In the genomic region with DNA sequence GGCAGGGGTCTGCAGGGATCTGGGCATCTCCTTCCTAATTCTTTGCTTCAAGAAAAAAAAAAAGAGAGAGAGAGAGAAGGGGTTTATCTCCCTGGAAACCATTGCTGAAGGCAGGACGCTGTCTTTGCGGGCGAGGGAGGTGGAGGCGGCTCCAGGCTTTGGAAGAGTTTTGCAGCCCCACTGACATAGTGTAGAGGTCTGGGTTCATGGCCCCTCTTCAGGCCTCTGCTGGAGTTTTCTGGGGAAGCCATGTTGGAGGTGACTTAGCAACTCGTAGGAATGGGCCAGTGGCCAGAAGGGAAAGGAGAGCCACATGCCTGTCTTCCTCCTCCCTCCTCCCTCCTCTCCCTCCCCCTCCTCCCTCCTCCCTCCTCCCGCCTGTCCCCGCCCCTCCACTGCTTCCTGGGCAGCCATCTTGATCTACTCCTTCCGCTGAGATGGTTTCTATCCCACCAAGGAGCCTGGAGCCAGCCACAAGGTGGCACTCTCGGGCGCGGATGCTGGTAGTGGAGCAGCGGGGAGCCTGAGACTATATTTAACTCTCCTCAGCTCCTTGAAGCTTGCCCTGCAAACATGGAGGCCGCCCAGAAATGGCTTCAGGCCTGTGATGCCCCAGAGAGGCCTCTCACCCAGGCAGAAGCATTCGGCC, we compare ENCODE assay signal across 8 mouse cellular contexts. TPM values are rescaled to one million over a fixed set of nuclear protein-coding genes. Genes with fewer than 3 reads are reported as not detected.
DNase-seq lines count a peak whose midpoint lies in the region; ATAC-seq and TF ChIP-seq lines count a peak whose summit lies in the region.

No protein-coding gene starts in this region.

- H3K27ac ChIP-seq in forebrain, embryonic 12.5 days, result peak overlapping the region; percentile 59; the same call in 1 of the 2 replicates
- peak overlapping the region; percentile 49 for H3K27ac ChIP-seq in heart, postnatal 0 days (ENCODE audit: low read depth)
- H3K27ac ChIP-seq in liver, embryonic 14.5 days, result no peak overlapping the region
- H3K27ac ChIP-seq in neural tube, embryonic 13.5 days (replicated peaks), result no peak overlapping the region

- no peaks in the 10 kb centered on the region for H3K36me3 ChIP-seq in forebrain, embryonic 12.5 days (replicated peaks)
- no peaks in the 10 kb centered on the region for H3K36me3 ChIP-seq in heart, postnatal 0 days (replicated peaks; ENCODE audit: control insufficient read depth, insufficient read depth, low read length)
- no peaks in the 10 kb centered on the region for H3K36me3 ChIP-seq in liver, embryonic 14.5 days (replicated peaks; ENCODE audit: control insufficient read depth, insufficient read depth, low read depth)
- no peaks in the 10 kb centered on the region for H3K36me3 ChIP-seq in neural tube, embryonic 13.5 days

- H3K9ac ChIP-seq in forebrain, embryonic 12.5 days, result no peak overlapping the region
- H3K9ac ChIP-seq in heart, postnatal 0 days (replicated peaks; ENCODE audit: low read depth, low read length), result no peak overlapping the region
- H3K9ac ChIP-seq in liver, embryonic 14.5 days (replicated peaks), result no peak overlapping the region
- no peak overlapping the region for H3K9ac ChIP-seq in neural tube, embryonic 13.5 days

- H3K4me1 ChIP-seq in forebrain, embryonic 12.5 days, result peaks cover 26% of the 10 kb centered on the region
- H3K4me1 ChIP-seq in heart, postnatal 0 days (ENCODE audit: control insufficient read depth, insufficient read depth), result peaks cover 6% of the 10 kb centered on the region; the same call in 1 of the 2 replicates
- no peaks in the 10 kb centered on the region for H3K4me1 ChIP-seq in liver, embryonic 14.5 days (replicated peaks; ENCODE audit: control insufficient read depth in 2 of 2, insufficient read depth in 2 of 2, low read length in 1 of 2)
- peaks cover 11% of the 10 kb centered on the region for H3K4me1 ChIP-seq in neural tube, embryonic 13.5 days (replicated peaks)

- no peak overlapping the region; the same call in 1 of the 2 replicates for H3K4me3 ChIP-seq in forebrain, embryonic 12.5 days (replicated peaks)
- no peak overlapping the region for H3K4me3 ChIP-seq in heart, postnatal 0 days (ENCODE audit: low read depth, low read length)
- H3K4me3 ChIP-seq in liver, embryonic 14.5 days (ENCODE audit: insufficient read depth in 1 of 2, low read depth in 2 of 2, low read length in 2 of 2), result no peak overlapping the region
- no peak overlapping the region for H3K4me3 ChIP-seq in neural tube, embryonic 13.5 days

- DNase-seq in c-Kit-positive CD71-positive TER-119-negative erythroid progenitor cells, embryonic 14.5 days (ENCODE audit: low read depth), result peak; percentile 79
- DNase-seq in heart, postnatal 0 days (ENCODE audit: low spot score), result peak; percentile 94
- peak; percentile 91 to 96 for DNase-seq in kidney, postnatal 36 days
- DNase-seq in liver, embryonic 14.5 days (ENCODE audit: low read depth in 3 of 3, low spot score in 3 of 3), result peak; percentile 60 to 69 (median 64)
- peak; percentile 74 for DNase-seq in telencephalon, adult 2 months (ENCODE audit: low read depth, low spot score)

- H3K27me3 ChIP-seq in forebrain, embryonic 12.5 days, result no peaks in the 10 kb centered on the region; the same call in 1 of the 2 replicates
- no peaks in the 10 kb centered on the region for H3K27me3 ChIP-seq in heart, postnatal 0 days (ENCODE audit: control insufficient read depth, insufficient read depth, low read length)
- H3K27me3 ChIP-seq in liver, embryonic 14.5 days (ENCODE audit: control insufficient read depth, insufficient read depth, low read length), result no peaks in the 10 kb centered on the region
- no peaks in the 10 kb centered on the region for H3K27me3 ChIP-seq in neural tube, embryonic 13.5 days

- H3K4me2 ChIP-seq in forebrain, embryonic 12.5 days, result peak overlapping the region; percentile 22; the same call in 1 of the 2 replicates
- H3K4me2 ChIP-seq in heart, postnatal 0 days (ENCODE audit: low read depth, low read length), result no peak overlapping the region
- H3K4me2 ChIP-seq in liver, embryonic 14.5 days (ENCODE audit: low read depth), result no peak overlapping the region
- H3K4me2 ChIP-seq in neural tube, embryonic 13.5 days, result no peak overlapping the region

- ATAC-seq in CD4-positive, CD25-positive, alpha-beta regulatory T cell, adult 4 months, result peak; percentile 60
- ATAC-seq in forebrain, embryonic 12.5 days (ENCODE audit: low FRiP score), result peak; percentile 82
- ATAC-seq in heart, postnatal 0 days (ENCODE audit: insufficient read depth, low read depth), result peak; percentile 88
- peak; percentile 82 for ATAC-seq in liver, embryonic 14.5 days (ENCODE audit: insufficient read depth)
- ATAC-seq in neural tube, embryonic 13.5 days (ENCODE audit: low read depth), result peak; percentile 73

- peak; percentile 82 for TF ChIP-seq CTCF in heart, postnatal 0 days (IDR thresholded peaks at IDR 0.05; ENCODE audit: low read depth)
- TF ChIP-seq CTCF in liver, embryonic 14.5 days (IDR thresholded peaks at IDR 0.05; ENCODE audit: low read depth), result peak; percentile 86

- no peaks in the 10 kb centered on the region for H3K9me3 ChIP-seq in forebrain, embryonic 12.5 days
- no peaks in the 10 kb centered on the region for H3K9me3 ChIP-seq in heart, postnatal 0 days (replicated peaks; ENCODE audit: control insufficient read depth, low read length)
- H3K9me3 ChIP-seq in liver, embryonic 14.5 days (ENCODE audit: control insufficient read depth, low read length), result no peaks in the 10 kb centered on the region
- no peaks in the 10 kb centered on the region for H3K9me3 ChIP-seq in neural tube, embryonic 13.5 days

- peak; percentile 14; the same call in 1 of the 2 replicates for TF ChIP-seq EP300 in heart, postnatal 0 days (IDR thresholded peaks at IDR 0.05; ENCODE audit: low read depth)
- no peak for TF ChIP-seq EP300 in liver, embryonic 14.5 days (IDR thresholded peaks at IDR 0.05; ENCODE audit: low read depth)

- WGBS in forebrain, embryonic 12.5 days, result 17% methylated on average over 14 of the region's 14 CpGs
- WGBS in heart, postnatal 0 days, result 19% methylated on average over 14 of the region's 14 CpGs
- WGBS in liver, embryonic 14.5 days (ENCODE audit: insufficient replicate concordance), result 36% methylated on average over 13 of the region's 14 CpGs
- 34% methylated on average over 14 of the region's 14 CpGs for WGBS in neural tube, embryonic 13.5 days

RNA-seq across cellular contexts. Expression of a gene that starts 47.5 kb away (rescaled TPM):
- polyA plus RNA-seq in CD4-positive, CD25-positive, alpha-beta regulatory T cell, adult 4 months (2017; shearing (Covaris generic)), result 1 to 10 TPM in 1 of 2 experiments, under 1 TPM in 1; 0.23 to 1.2 TPM
- polyA plus RNA-seq in forebrain, embryonic 12.5 days (2016; fragmentation: Nextera tagmentation; extraction: Ambion mirVana), result 11.4 and 13.5 TPM in 2 replicates
- 4.4 and 6.5 TPM in 2 replicates for total RNA-seq in heart, postnatal 0 days (2014; rRNA removed; ENCODE audit: low replicate concordance)
- polyA plus RNA-seq in heart, postnatal 0 days (2015; fragmentation: Nextera tagmentation; extraction: Ambion mirVana), result 3.3 and 3.5 TPM in 2 replicates
- 1.9 and 2.2 TPM in 2 replicates for polyA plus RNA-seq in liver, embryonic 14.5 days (2012; rRNA removed)
- 1.8 and 2.3 TPM in 2 replicates for polyA plus RNA-seq in liver, embryonic 14.5 days (2014; fragmentation: Nextera tagmentation; extraction: Ambion mirVana)
- polyA plus RNA-seq in neural tube, embryonic 13.5 days (2015; fragmentation: Nextera tagmentation; extraction: Ambion mirVana), result 7.5 and 9.1 TPM in 2 replicates

Comparison
In these comparisons a context has a peak if more than half of its experiments do, and no peak if none do; other contexts are left out.
1. H3K27ac ChIP-seq: peak in forebrain, embryonic 12.5 days (single experiment) and heart, postnatal 0 days (single experiment); none in liver, embryonic 14.5 days (single experiment) and neural tube, embryonic 13.5 days (single experiment).
2. Peak in every context shown above with its lines, with median percentiles within 50 percentile points of each other: ATAC-seq and DNase-seq.